Mouse (Mus musculus) liver, embryonic 12.5 days (tissue): Measurements from ENCODE around the gene Rsph14. TPM values are rescaled to one million over a fixed set of nuclear protein-coding genes. Genes with fewer than 3 reads are reported as not detected.

ENCODE experiments used
- ATAC-seq: fragments of 200-750 bp; cut with Nextera tagmentation; 2 replicates; pipeline ENCODE4 v1.8.0; 2017; ENCODE audit warnings: moderate number of reproducible peaks, mild to moderate bottlenecking, moderate library complexity
- H3K27ac ChIP-seq: fragments of 300-500 bp; sonication (generic); 2 replicates; pipeline ENCODE4 v1.5.1; 2016; ENCODE audit warnings: mild to moderate bottlenecking
- H3K27me3 ChIP-seq: fragments of 300-500 bp; sonication (generic); replicated peaks from 2 replicates; pipeline ENCODE4 v1.6.1; 2016; ENCODE audit warnings: mild to moderate bottlenecking, moderate library complexity
- H3K36me3 ChIP-seq: fragments of 300-500 bp; sonication (generic); 2 replicates; pipeline ENCODE4 v1.6.1; 2016; ENCODE audit warnings: mild to moderate bottlenecking, moderate library complexity
- H3K4me1 ChIP-seq: fragments of 300-500 bp; sonication (generic); 2 replicates; pipeline ENCODE4 v1.6.1; 2016
- H3K4me2 ChIP-seq: fragments of 300-500 bp; sonication (generic); 2 replicates; pipeline ENCODE4 v1.6.1; 2016; ENCODE audit warnings: mild to moderate bottlenecking, moderate library complexity
- H3K4me3 ChIP-seq: fragments of 300-500 bp; sonication (generic); 2 replicates; pipeline ENCODE4 v1.5.1; 2016; ENCODE audit warnings: mild to moderate bottlenecking, moderate library complexity
- H3K9ac ChIP-seq: fragments of 300-500 bp; sonication (generic); 2 replicates; pipeline ENCODE4 v1.6.1; 2016; ENCODE audit warnings: mild to moderate bottlenecking, moderate library complexity
- H3K9me3 ChIP-seq: fragments of 300-500 bp; sonication (generic); replicated peaks from 2 replicates; pipeline ENCODE4 v1.6.1; 2016; ENCODE audit warnings: mild to moderate bottlenecking, moderate library complexity
- WGBS: fragments of 180-500 bp; shearing (Covaris S2); methylation state at CpG from one replicate; pipeline ENCODE4 v1.1.7; 2016; ENCODE audit not compliant: insufficient replicate concordance; 5-methylcytosine and 5-hydroxymethylcytosine counted together
- polyA plus RNA-seq: library from polyadenylated mRNA; unstranded; fragments of >200 nt; fragmentation: Nextera tagmentation; extraction: Ambion mirVana; gene quantifications from 2 replicates; pipeline ENCODE4 v1.2.1, GENCODE M21; 2016

The Rsph14 gene
- polyA plus RNA-seq, 1 experiment from 2014 or later = 0.08 TPM

- H3K4me1 ChIP-seq = 0 out of 2 replicates have a peak, but pooled peaks cover 2% of the 10 kb centered on the region
- WGBS = 74% methylated on average over 7 of the region's 7 CpGs
- H3K27me3 ChIP-seq = no peaks in the 10 kb centered on the region; the same call in 1 of the 2 replicates
- H3K4me3 ChIP-seq = no peak overlapping the region
- H3K27ac ChIP-seq = no peak overlapping the region
- H3K9me3 ChIP-seq = no peaks in the 10 kb centered on the region
- no peaks in the 10 kb centered on the region for H3K36me3 ChIP-seq
- H3K4me2 ChIP-seq = no peak overlapping the region
- H3K9ac ChIP-seq = no peak overlapping the region
- no peak for ATAC-seq
Measured at GRCm38 (mm10) chr10:74928276-74928675, 104.1 kb downstream of the Rsph14 start.

DNA sequence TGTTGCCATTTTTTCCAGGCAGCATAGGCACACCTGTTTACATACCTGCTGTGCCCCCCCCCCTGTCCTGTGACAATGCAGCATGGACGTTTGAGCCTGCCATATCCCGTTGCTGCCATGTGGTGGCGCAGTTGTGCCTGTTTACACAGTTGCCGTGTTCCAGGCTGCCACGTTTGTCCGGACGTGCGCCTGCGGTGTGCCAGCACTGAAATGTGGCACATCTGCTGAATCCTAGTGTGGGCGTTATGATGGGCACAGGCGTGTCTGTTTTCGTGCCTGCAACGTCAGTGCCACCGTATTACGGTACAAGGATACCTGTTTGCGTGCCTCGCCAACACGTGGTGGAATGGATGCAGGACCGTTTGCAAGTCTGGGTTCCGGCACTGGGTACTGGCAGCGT is 107.1 kb downstream of the Rsph14 start:
- H3K9me3 ChIP-seq = no peaks in the 10 kb centered on the region
- no peak overlapping the region for H3K27ac ChIP-seq
- H3K9ac ChIP-seq = no peak overlapping the region
- 0 out of 2 replicates have a peak, but pooled peaks cover 2% of the 10 kb centered on the region for H3K4me1 ChIP-seq
- H3K4me3 ChIP-seq = no peak overlapping the region
- 0 out of 2 replicates have a peak, but pooled peaks have one; percentile 17 for ATAC-seq
- H3K4me2 ChIP-seq = peak overlapping the region; percentile 45
- no peaks in the 10 kb centered on the region for H3K36me3 ChIP-seq
- WGBS = 18% methylated on average over 21 of the region's 21 CpGs
- H3K27me3 ChIP-seq = no peaks in the 10 kb centered on the region

- no peak overlapping the region for H3K4me3 ChIP-seq
- 76% methylated on average over 14 of the region's 14 CpGs for WGBS
- no peak overlapping the region for H3K9ac ChIP-seq
- H3K36me3 ChIP-seq = no peaks in the 10 kb centered on the region
- H3K27me3 ChIP-seq = no peaks in the 10 kb centered on the region
- H3K9me3 ChIP-seq = no peaks in the 10 kb centered on the region
- H3K4me1 ChIP-seq = 0 out of 2 replicates have a peak, but pooled peaks cover 2% of the 10 kb centered on the region
- no peak overlapping the region for H3K27ac ChIP-seq
- H3K4me2 ChIP-seq = no peak overlapping the region
- ATAC-seq = no peak
Measured at GRCm38 (mm10) chr10:74924274-74924673, 108.1 kb downstream of the Rsph14 start.

GRCm38 (mm10) chr10:74922763-74923162 is 109.6 kb downstream of the Rsph14 start:
- no peak for ATAC-seq
- WGBS = 55% methylated on average over 6 of the region's 6 CpGs
- Histone ChIP-seq H3K9ac (no peak overlapping the region), H3K27ac (no peak overlapping the region), H3K36me3 (no peaks in the 10 kb centered on the region), H3K4me1 (0 out of 2 replicates have a peak, but pooled peaks cover 2% of the 10 kb centered on the region), H3K27me3 (no peaks in the 10 kb centered on the region), H3K9me3 (no peaks in the 10 kb centered on the region), H3K4me2 (no peak overlapping the region), H3K4me3 (no peak overlapping the region)

- H3K9me3 ChIP-seq = no peaks in the 10 kb centered on the region
- H3K27ac ChIP-seq = no peak overlapping the region
- H3K4me2 ChIP-seq = no peak overlapping the region
- H3K36me3 ChIP-seq = no peaks in the 10 kb centered on the region
- H3K9ac ChIP-seq = no peak overlapping the region
- no peaks in the 10 kb centered on the region for H3K27me3 ChIP-seq
- no peak overlapping the region for H3K4me3 ChIP-seq
- ATAC-seq = no peak
- 69% methylated on average over 11 of the region's 11 CpGs for WGBS
- 0 out of 2 replicates have a peak, but pooled peaks cover 2% of the 10 kb centered on the region for H3K4me1 ChIP-seq
Measured at GRCm38 (mm10) chr10:74921614-74922013, 110.8 kb downstream of the Rsph14 start.

- ATAC-seq = no peak
- Histone ChIP-seq H3K36me3 (no peaks in the 10 kb centered on the region), H3K27ac (no peak overlapping the region), H3K27me3 (no peaks in the 10 kb centered on the region), H3K4me3 (no peak overlapping the region), H3K4me2 (no peak overlapping the region), H3K4me1 (0 out of 2 replicates have a peak, but pooled peaks cover 2% of the 10 kb centered on the region), H3K9me3 (no peaks in the 10 kb centered on the region), H3K9ac (no peak overlapping the region)
- WGBS = 42% methylated on average over 17 of the region's 17 CpGs
Measured at GRCm38 (mm10) chr10:74920853-74921567, 111.4 kb downstream of the Rsph14 start.

GRCm38 (mm10) chr10:74919277-74919676 is 113.1 kb downstream of the Rsph14 start:
- no peaks in the 10 kb centered on the region for H3K36me3 ChIP-seq
- 18% methylated on average over 5 of the region's 5 CpGs for WGBS
- no peak for ATAC-seq

DNA sequence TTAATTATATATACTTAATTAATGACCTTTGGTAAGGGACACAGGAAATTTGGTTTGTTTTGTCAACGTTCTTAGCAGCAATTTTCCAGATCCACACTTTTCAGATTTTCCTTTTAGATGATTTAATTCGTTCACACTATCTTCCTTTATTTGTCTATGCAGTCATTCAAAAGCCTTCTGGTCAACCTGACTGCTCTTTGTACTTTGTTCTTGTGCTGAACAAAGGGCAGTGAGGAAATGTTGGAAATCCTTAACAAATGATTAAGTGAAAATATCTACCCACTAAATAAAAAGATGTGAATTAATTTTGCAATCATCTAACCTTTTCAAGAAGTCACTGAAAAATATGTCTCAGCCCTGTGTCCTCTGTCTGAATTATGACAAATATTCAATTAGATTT is 124.0 kb downstream of the Rsph14 start:
- 41% methylated on average over 2 of the region's 2 CpGs for WGBS
- H3K4me2 ChIP-seq = no peak overlapping the region
- H3K9me3 ChIP-seq = no peaks in the 10 kb centered on the region
- H3K36me3 ChIP-seq = no peaks in the 10 kb centered on the region
- H3K27me3 ChIP-seq = no peaks in the 10 kb centered on the region
- H3K4me1 ChIP-seq = no peaks in the 10 kb centered on the region
- no peak overlapping the region for H3K9ac ChIP-seq
- H3K4me3 ChIP-seq = no peak overlapping the region
- H3K27ac ChIP-seq = no peak overlapping the region
- ATAC-seq = no peak

More at GRCm38 (mm10) chr10:74919277-74919676, 113.1 kb downstream of the Rsph14 start:
- no peaks in the 10 kb centered on the region for H3K9me3 ChIP-seq
- no peak overlapping the region for H3K27ac ChIP-seq
- no peak overlapping the region for H3K9ac ChIP-seq
- no peaks in the 10 kb centered on the region for H3K27me3 ChIP-seq
- H3K4me1 ChIP-seq = no peaks in the 10 kb centered on the region
- no peak overlapping the region for H3K4me2 ChIP-seq
- no peak overlapping the region for H3K4me3 ChIP-seq

Other genes starting within 250 kb of the Rsph14 start
- 9.0 and 9.6 TPM in 2 replicates for gene Gnaz, start 65.4 kb downstream of the Rsph14 start, polyA plus RNA-seq
- gene Rab36, start 4.5 kb upstream of the Rsph14 start, polyA plus RNA-seq = 3.4 and 4.1 TPM in 2 replicates
- 2.2 and 2.4 TPM in 2 replicates for gene Bcr, start 28.0 kb upstream of the Rsph14 start, polyA plus RNA-seq
- gene Specc1l, start 179.5 kb upstream of the Rsph14 start, polyA plus RNA-seq = 13.2 and 13.4 TPM in 2 replicates